Mouse (Mus musculus) Muller cell, postnatal 12 days (primary cell): ENCODE measurements at regions not wholly inside any gene's neighbourhood (a gene's known extent, or its start where the extent isn't known, plus 50 kb on each side); places are given as distances from the start of the nearest gene placed in this dataset.

Experiments used
- DNase-seq: peaks from one replicate; pipeline ENCODE4 v3.0.0-alpha.2; 2015; ENCODE audit errors: inconsistent ontology term

GRCm38 (mm10) chr5:121078531-121078930 is 68.6 kb upstream of the Rph3a start:
- DNase-seq = peak; percentile 29

GRCm38 (mm10) chr5:121076741-121077140 is 66.8 kb upstream of the Rph3a start:
- no peak for DNase-seq

GRCm38 (mm10) chr5:121068821-121069220 is 58.9 kb upstream of the Rph3a start:
- DNase-seq = no peak

- no peak for DNase-seq
Measured at GRCm38 (mm10) chr5:121064721-121065120, 54.8 kb upstream of the Rph3a start.

GRCm38 (mm10) chr5:121062930-121063584 is 53.2 kb upstream of the Rph3a start:
- DNase-seq = peak; percentile 82

GRCm38 (mm10) chr5:121061688-121062087 is 51.8 kb upstream of the Rph3a start:
- no peak for DNase-seq
